Mouse (Mus musculus) midbrain, embryonic 12.5 days (tissue): ENCODE data around the gene Brsk2. TPM values are rescaled to one million over a fixed set of nuclear protein-coding genes. Genes with fewer than 3 reads are reported as not detected.
A peak's percentile ranks its signal among the peaks of the same experiment; 100 is the strongest.

ENCODE experiments used
- ATAC-seq: fragments of 200-750 bp; cut with Nextera tagmentation; 2 replicates; pipeline ENCODE4 v1.8.0; 2017; ENCODE audit warnings: low read depth, moderate TSS enrichment, moderate library complexity; ENCODE audit not compliant: low FRiP score
- H3K27ac ChIP-seq: fragments of 300-500 bp; sonication (generic); replicated peaks from 2 replicates; pipeline ENCODE4 v1.5.1; 2016; ENCODE audit warnings: mild to moderate bottlenecking
- H3K27me3 ChIP-seq: fragments of 300-500 bp; sonication (generic); 2 replicates; pipeline ENCODE4 v1.6.1; 2016; ENCODE audit warnings: mild to moderate bottlenecking
- H3K36me3 ChIP-seq: fragments of 300-500 bp; sonication (generic); 2 replicates; pipeline ENCODE4 v1.6.1; 2016
- H3K4me1 ChIP-seq: fragments of 300-500 bp; sonication (generic); 2 replicates; pipeline ENCODE4 v1.6.1; 2016
- H3K4me2 ChIP-seq: fragments of 300-500 bp; sonication (generic); replicated peaks from 2 replicates; pipeline ENCODE4 v1.6.1; 2016; ENCODE audit warnings: mild to moderate bottlenecking, moderate library complexity
- H3K4me3 ChIP-seq: fragments of 300-500 bp; sonication (generic); 2 replicates; pipeline ENCODE4 v1.5.1; 2016; ENCODE audit warnings: mild to moderate bottlenecking
- H3K9ac ChIP-seq: fragments of 300-500 bp; sonication (generic); replicated peaks from 2 replicates; pipeline ENCODE4 v1.6.1; 2016; ENCODE audit warnings: mild to moderate bottlenecking, moderate library complexity
- H3K9me3 ChIP-seq: fragments of 300-500 bp; sonication (generic); 2 replicates; pipeline ENCODE4 v1.6.1; 2016; ENCODE audit warnings: mild to moderate bottlenecking
- WGBS: fragments of 180-500 bp; shearing (Covaris S2); methylation state at CpG from one replicate; pipeline ENCODE4 v1.1.7; 2016; 5-methylcytosine and 5-hydroxymethylcytosine counted together
- polyA plus RNA-seq: library from polyadenylated mRNA; unstranded; fragments of >200 nt; fragmentation: Nextera tagmentation; extraction: Ambion mirVana; gene quantifications from 2 replicates; pipeline ENCODE4 v1.2.1, GENCODE M21; 2016

Brsk2 gene
- polyA plus RNA-seq, 1 experiment from 2014 or later = 20.5 TPM

- Histone ChIP-seq H3K4me1 (peaks cover 91% of the 10 kb centered on the region), H3K36me3 (0 out of 2 replicates have a peak, but pooled peaks cover 2% of the 10 kb centered on the region), H3K9ac (no peak overlapping the region), H3K4me2 (no peak overlapping the region), H3K27ac (no peak overlapping the region), H3K9me3 (no peaks in the 10 kb centered on the region), H3K4me3 (no peak overlapping the region), H3K27me3 (no peaks in the 10 kb centered on the region)
- ATAC-seq = no peak
- WGBS = 79% methylated on average over 2 of the region's 2 CpGs
These were observed 8.7 kb downstream of the Brsk2 start for GRCm38 (mm10) chr7:141958211-141958610.

DNA sequence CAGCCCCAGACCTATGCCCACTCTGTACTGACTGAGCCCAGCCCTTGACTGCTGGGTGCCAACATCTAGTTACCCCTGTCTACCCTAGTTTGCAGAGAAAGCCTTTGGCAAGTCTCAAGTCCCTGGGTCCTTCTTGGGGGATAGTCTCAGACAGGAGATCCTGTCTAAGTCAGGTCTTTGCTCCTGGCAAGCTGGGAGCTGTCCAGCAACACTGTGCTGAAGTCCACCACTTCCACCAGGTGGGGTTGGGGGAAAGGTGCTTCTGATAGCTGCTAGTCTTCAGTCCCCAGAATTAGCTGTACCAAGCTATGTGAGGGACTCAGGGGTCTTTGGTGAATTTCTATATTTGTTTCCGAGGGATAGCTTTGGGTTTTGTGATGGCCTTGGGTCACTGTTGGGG is 9.6 kb downstream of the Brsk2 start:
- Histone ChIP-seq H3K4me2 (no peak overlapping the region), H3K27ac (no peak overlapping the region), H3K9me3 (no peaks in the 10 kb centered on the region), H3K4me3 (no peak overlapping the region), H3K4me1 (peaks cover 86% of the 10 kb centered on the region), H3K9ac (no peak overlapping the region), H3K36me3 (no peaks in the 10 kb centered on the region), H3K27me3 (no peaks in the 10 kb centered on the region)
- WGBS = 86% methylated on average over 1 of the region's 1 CpGs
- ATAC-seq = no peak

GRCm38 (mm10) chr7:141960926-141961325 is 11.4 kb downstream of the Brsk2 start:
- no peak overlapping the region for H3K4me2 ChIP-seq
- ATAC-seq = no peak
- no peaks in the 10 kb centered on the region for H3K36me3 ChIP-seq
- H3K9me3 ChIP-seq = no peaks in the 10 kb centered on the region
- H3K27ac ChIP-seq = no peak overlapping the region; the same call in 1 of the 2 replicates
- WGBS = 82% methylated on average over 2 of the region's 2 CpGs
- no peaks in the 10 kb centered on the region for H3K27me3 ChIP-seq
- no peak overlapping the region for H3K4me3 ChIP-seq
- peaks cover 72% of the 10 kb centered on the region for H3K4me1 ChIP-seq
- H3K9ac ChIP-seq = no peak overlapping the region

DNA sequence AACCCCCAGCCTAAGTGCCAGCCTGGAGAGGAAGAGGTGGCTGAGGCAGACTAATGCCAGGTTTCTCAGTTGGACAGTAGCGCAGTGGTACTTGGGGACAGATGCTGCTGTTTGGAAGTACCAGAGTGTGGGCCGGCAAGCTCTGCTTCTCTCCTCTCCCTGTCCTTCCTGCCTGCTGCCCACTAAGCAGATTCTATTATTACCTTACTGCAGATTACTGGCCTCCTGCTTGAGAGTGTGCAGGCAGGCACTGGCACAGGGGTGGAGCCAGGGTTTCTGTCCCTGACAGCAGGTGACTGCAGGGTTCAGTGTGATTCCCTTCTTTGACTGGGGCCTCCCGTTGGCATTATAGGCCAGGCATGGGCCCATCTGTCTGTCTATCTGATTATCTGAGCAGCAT is 11.9 kb downstream of the Brsk2 start:
- Histone ChIP-seq H3K27me3 (no peaks in the 10 kb centered on the region), H3K9me3 (no peaks in the 10 kb centered on the region), H3K27ac (peak overlapping the region; percentile 30), H3K4me1 (peaks cover 72% of the 10 kb centered on the region), H3K4me2 (no peak overlapping the region), H3K9ac (0 out of 2 replicates have a peak overlapping the region, but pooled peaks have one; percentile 15), H3K4me3 (no peak overlapping the region), H3K36me3 (no peaks in the 10 kb centered on the region)
- WGBS = 84% methylated on average over 3 of the region's 3 CpGs
- ATAC-seq = no peak

DNA sequence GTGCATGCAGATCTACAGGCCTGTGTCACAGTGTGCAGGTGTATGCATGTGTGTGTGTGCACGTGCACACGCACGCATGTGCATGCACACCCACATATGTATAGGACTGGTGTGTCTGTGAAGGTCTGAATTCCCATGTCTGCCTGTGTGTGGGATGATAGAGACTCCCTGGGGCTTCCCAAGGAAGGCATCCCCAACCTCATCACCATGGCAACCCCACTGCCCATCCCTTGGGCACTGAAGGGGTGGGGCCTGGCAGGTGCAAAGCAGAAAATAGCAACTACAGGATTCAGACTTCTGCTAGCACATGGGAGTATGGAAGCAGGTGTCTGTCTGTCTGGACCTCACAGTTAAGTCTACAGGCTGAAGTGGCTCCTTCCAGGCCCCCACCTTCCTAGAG is 13.0 kb downstream of the Brsk2 start:
- H3K27me3 ChIP-seq = no peaks in the 10 kb centered on the region
- H3K4me2 ChIP-seq = no peak overlapping the region
- H3K36me3 ChIP-seq = no peaks in the 10 kb centered on the region
- no peaks in the 10 kb centered on the region for H3K9me3 ChIP-seq
- H3K4me1 ChIP-seq = peaks cover 71% of the 10 kb centered on the region
- peak; percentile 28; the same call in 1 of the 2 replicates for ATAC-seq
- no peak overlapping the region for H3K9ac ChIP-seq
- 93% methylated on average over 3 of the region's 3 CpGs for WGBS
- no peak overlapping the region for H3K4me3 ChIP-seq
- no peak overlapping the region for H3K27ac ChIP-seq

- Histone ChIP-seq H3K4me1 (peaks cover 66% of the 10 kb centered on the region), H3K4me2 (no peak overlapping the region)
- 86% methylated on average over 2 of the region's 2 CpGs for WGBS
These were observed 16.7 kb downstream of the Brsk2 start for GRCm38 (mm10) chr7:141966281-141966680.

GRCm38 (mm10) chr7:141972831-141973619 is 23.5 kb downstream of the Brsk2 start:
- H3K27ac ChIP-seq = no peak overlapping the region
- ATAC-seq = peak; percentile 38
- H3K9me3 ChIP-seq = no peaks in the 10 kb centered on the region
- 45% methylated on average over 7 of the region's 7 CpGs for WGBS
- H3K4me1 ChIP-seq = peaks cover 29% of the 10 kb centered on the region
- H3K27me3 ChIP-seq = no peaks in the 10 kb centered on the region
- no peak overlapping the region for H3K4me3 ChIP-seq
- H3K36me3 ChIP-seq = no peaks in the 10 kb centered on the region
- H3K9ac ChIP-seq = no peak overlapping the region
- no peak overlapping the region for H3K4me2 ChIP-seq

More at GRCm38 (mm10) chr7:141966281-141966680, 16.7 kb downstream of the Brsk2 start:
- H3K36me3 ChIP-seq = no peaks in the 10 kb centered on the region
- no peak overlapping the region for H3K27ac ChIP-seq
- H3K9ac ChIP-seq = no peak overlapping the region
- no peaks in the 10 kb centered on the region for H3K9me3 ChIP-seq
- no peaks in the 10 kb centered on the region for H3K27me3 ChIP-seq
- ATAC-seq = no peak
- H3K4me3 ChIP-seq = no peak overlapping the region

DNA sequence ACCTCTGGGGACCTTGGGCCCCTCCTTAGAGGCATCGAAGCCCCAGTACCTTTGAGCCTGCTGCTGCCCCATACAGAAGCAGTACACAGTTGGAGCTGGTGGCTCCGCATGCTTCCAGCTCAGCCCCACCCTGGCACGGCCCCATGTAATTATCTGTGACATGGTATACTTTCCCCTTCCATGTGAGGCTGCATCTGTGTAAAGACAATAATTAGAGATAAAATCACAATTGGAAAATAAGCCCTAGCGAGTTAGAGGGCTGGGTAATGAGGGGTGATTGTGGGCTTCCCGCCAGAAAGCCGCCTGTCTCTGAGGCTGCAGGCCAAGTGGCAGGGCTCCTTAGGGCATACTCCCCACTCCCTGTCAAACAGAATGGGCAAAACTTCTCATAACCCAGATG is 28.5 kb downstream of the Brsk2 start:
- WGBS = 83% methylated on average over 6 of the region's 6 CpGs
- H3K36me3 ChIP-seq = peaks cover 11% of the 10 kb centered on the region
- H3K4me3 ChIP-seq = no peak overlapping the region
- H3K9ac ChIP-seq = no peak overlapping the region
- H3K4me2 ChIP-seq = no peak overlapping the region
- no peak overlapping the region for H3K27ac ChIP-seq
- ATAC-seq = no peak
- no peaks in the 10 kb centered on the region for H3K9me3 ChIP-seq
- peaks cover 5% of the 10 kb centered on the region; the same call in 1 of the 2 replicates for H3K4me1 ChIP-seq
- no peaks in the 10 kb centered on the region for H3K27me3 ChIP-seq

DNA sequence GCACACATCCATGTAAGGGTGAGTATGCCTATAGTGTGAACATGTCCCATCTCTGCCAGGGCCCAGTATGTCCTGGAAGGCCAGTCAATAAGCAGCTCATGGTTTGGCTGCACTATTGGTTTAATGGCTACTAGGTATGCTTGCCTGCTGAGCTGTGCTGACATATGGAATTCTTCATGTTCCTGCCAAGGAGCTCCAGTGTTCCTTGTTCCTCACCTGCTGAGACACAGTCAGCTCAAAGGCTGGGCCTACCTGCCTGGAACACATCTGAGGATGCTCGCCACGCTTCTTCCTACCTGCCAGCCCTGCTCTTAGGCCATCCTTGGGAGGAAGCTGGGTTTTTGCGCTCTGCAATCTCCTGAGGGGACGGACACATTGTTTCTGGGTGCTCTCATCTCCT is 29.7 kb downstream of the Brsk2 start:
- Histone ChIP-seq H3K27me3 (no peaks in the 10 kb centered on the region), H3K9me3 (no peaks in the 10 kb centered on the region), H3K4me2 (no peak overlapping the region), H3K4me1 (peaks cover 5% of the 10 kb centered on the region; the same call in 1 of the 2 replicates), H3K9ac (no peak overlapping the region), H3K36me3 (peaks cover 19% of the 10 kb centered on the region), H3K4me3 (no peak overlapping the region), H3K27ac (no peak overlapping the region)
- WGBS = 93% methylated on average over 4 of the region's 4 CpGs
- no peak for ATAC-seq

GRCm38 (mm10) chr7:141981237-141981636 is 31.7 kb downstream of the Brsk2 start:
- peaks cover 5% of the 10 kb centered on the region; the same call in 1 of the 2 replicates for H3K4me1 ChIP-seq
- no peaks in the 10 kb centered on the region for H3K27me3 ChIP-seq
- H3K9me3 ChIP-seq = no peaks in the 10 kb centered on the region
- no peak overlapping the region for H3K4me3 ChIP-seq
- WGBS = 92% methylated on average over 7 of the region's 7 CpGs
- H3K36me3 ChIP-seq = peaks cover 39% of the 10 kb centered on the region
- no peak overlapping the region for H3K4me2 ChIP-seq
- H3K9ac ChIP-seq = no peak overlapping the region
- no peak for ATAC-seq
- no peak overlapping the region for H3K27ac ChIP-seq

DNA sequence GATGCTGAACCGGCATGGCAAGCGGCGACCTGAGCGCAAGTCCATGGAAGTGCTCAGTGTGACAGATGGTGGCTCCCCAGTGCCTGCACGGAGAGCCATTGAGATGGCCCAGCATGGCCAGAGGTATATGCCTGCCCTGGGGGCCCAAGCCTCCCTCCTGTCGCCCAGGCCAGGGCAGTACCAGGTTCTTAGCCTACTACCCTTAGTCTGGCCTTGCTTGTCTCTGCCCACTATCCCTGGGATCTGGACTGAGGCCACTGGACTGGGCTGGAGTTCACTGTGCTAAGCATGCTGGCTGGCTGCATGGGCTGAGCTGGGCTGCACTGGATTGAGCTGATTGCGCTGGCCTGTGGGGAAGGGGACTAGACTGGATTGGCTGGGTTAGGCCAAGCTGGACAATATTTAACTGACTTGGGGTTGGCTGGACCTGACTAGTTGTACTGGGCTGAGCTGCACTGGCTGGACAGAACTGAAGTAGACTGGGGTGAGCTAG is 38.8 kb downstream of the Brsk2 start:
- 90% methylated on average over 7 of the region's 7 CpGs for WGBS
- Histone ChIP-seq H3K4me3 (no peak overlapping the region), H3K4me1 (no peaks in the 10 kb centered on the region), H3K36me3 (peaks cover 97% of the 10 kb centered on the region), H3K9me3 (no peaks in the 10 kb centered on the region), H3K9ac (no peak overlapping the region), H3K27ac (no peak overlapping the region; the same call in 1 of the 2 replicates), H3K27me3 (no peaks in the 10 kb centered on the region), H3K4me2 (no peak overlapping the region)
- no peak for ATAC-seq

- WGBS = 85% methylated on average over 2 of the region's 2 CpGs
- Histone ChIP-seq H3K27me3 (no peaks in the 10 kb centered on the region), H3K36me3 (peaks cover 100% of the 10 kb centered on the region), H3K4me3 (no peak overlapping the region), H3K4me2 (no peak overlapping the region), H3K4me1 (no peaks in the 10 kb centered on the region), H3K9me3 (no peaks in the 10 kb centered on the region), H3K27ac (no peak overlapping the region), H3K9ac (no peak overlapping the region)
- ATAC-seq = no peak
These were observed 41.6 kb downstream of the Brsk2 start for GRCm38 (mm10) chr7:141991183-141991582.
